Mouse (Mus musculus) ES-E14 (cell line): ENCODE measurements around the gene Glo1.

Source experiments
- ZC3H11A ChIP-seq: IDR thresholded peaks from 2 replicates; pipeline ENCODE4 v1.6.1; 2012; ENCODE audit warnings: low read depth, mild to moderate bottlenecking, inconsistent platforms, low read length, borderline replicate concordance
- ZNF384 ChIP-seq: IDR thresholded peaks from 2 replicates; pipeline ENCODE4 v1.6.1; 2012; ENCODE audit warnings: low read depth, low read length, inconsistent platforms

DNA sequence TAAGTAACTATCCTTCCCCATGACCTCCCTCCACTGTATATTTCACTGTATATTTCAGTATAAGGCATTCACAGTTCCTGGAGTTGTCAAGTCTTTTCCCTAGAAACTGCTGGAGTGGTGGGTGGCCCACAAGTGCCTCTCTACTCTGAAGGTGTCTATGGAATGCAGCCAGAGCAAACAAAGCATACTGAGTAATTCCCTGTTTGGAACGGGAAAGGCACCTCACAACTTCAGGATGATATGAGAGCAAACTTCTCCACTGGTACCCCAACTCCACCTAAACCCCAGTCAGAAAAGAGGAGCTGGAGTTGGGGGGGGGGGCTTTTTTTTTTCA is 75.9 kb downstream of the Glo1 start:
- no peak for TF ChIP-seq ZC3H11A
- no peak for TF ChIP-seq ZNF384
